Mouse (Mus musculus): ENCODE data around the gene 5530401A14Rik. TPM values are rescaled to one million over a fixed set of nuclear protein-coding genes. Genes with fewer than 3 reads are reported as not detected.

Gene 5530401A14Rik
- total and polyA plus RNA-seq, 3 experiments = not detected

GRCm38 (mm10) chr11:81897547-81898354 lies 37.3 kb downstream of the 5530401A14Rik start:
- Histone ChIP-seq H3K79me2 (ENCODE audit: control insufficient read depth, insufficient read depth, low read length, poor library complexity) (no peaks in the 10 kb centered on the region), H3K36me3 (ENCODE audit: control insufficient read depth in 1 of 2, insufficient read depth in 2 of 2, low read length in 2 of 2) (no peaks in the 10 kb centered on the region), H3K9ac (ENCODE audit: control insufficient read depth, low read depth, low read length, poor library complexity, severe bottlenecking) (no peak overlapping the region), H3K9me3 (replicated peaks; ENCODE audit: insufficient read depth, low read length) (no peaks in the 10 kb centered on the region), H3K4me1 (ENCODE audit: control insufficient read depth in 1 of 2, insufficient read depth in 2 of 2, low read length in 2 of 2) (no peaks in the 10 kb centered on the region), H3K27ac (ENCODE audit: control insufficient read depth, low read depth, low read length) (no peak overlapping the region), H3K27me3 (ENCODE audit: control insufficient read depth in 1 of 2, insufficient read depth in 2 of 2, low read length in 2 of 2) (no peaks in the 10 kb centered on the region), H3K4me3 (ENCODE audit: control insufficient read depth in 1 of 2, insufficient read depth in 1 of 2, low read depth in 2 of 2, low read length in 2 of 2) (no peak overlapping the region)
- TF ChIP-seq CTCF (IDR thresholded peaks at IDR 0.05 in 2 of 3, conservative IDR thresholded peaks at IDR 0.05 in 1 of 3; ENCODE audit: control insufficient read depth in 1 of 3, insufficient read depth in 1 of 3, low read depth in 2 of 3, low read length in 3 of 3, poor library complexity in 1 of 3, severe bottlenecking in 1 of 3) = no peak
- TF ChIP-seq USF1 (IDR thresholded peaks at IDR 0.05; ENCODE audit: low read depth, low read length) = no peak
- TF ChIP-seq NRF1 (IDR thresholded peaks at IDR 0.05; ENCODE audit: insufficient read depth, low read depth, low read length, poor library complexity, severe bottlenecking) = no peak
- no peak for TF ChIP-seq RCOR1 (IDR thresholded peaks at IDR 0.05; ENCODE audit: low read depth, low read length)
- no peak for TF ChIP-seq MAZ (IDR thresholded peaks at IDR 0.05; ENCODE audit: low read depth, low read length)
- DNase-seq (ENCODE audit: low read depth, low spot score) = no peak

- Histone ChIP-seq H3K4me3 (ENCODE audit: control insufficient read depth in 1 of 2, insufficient read depth in 1 of 2, low read depth in 2 of 2, low read length in 2 of 2) (no peak overlapping the region), H3K36me3 (ENCODE audit: control insufficient read depth in 1 of 2, insufficient read depth in 2 of 2, low read length in 2 of 2) (no peaks in the 10 kb centered on the region), H3K27me3 (ENCODE audit: control insufficient read depth in 1 of 2, insufficient read depth in 2 of 2, low read length in 2 of 2) (no peaks in the 10 kb centered on the region), H3K9ac (ENCODE audit: control insufficient read depth, low read depth, low read length, poor library complexity, severe bottlenecking) (no peak overlapping the region), H3K9me3 (replicated peaks; ENCODE audit: insufficient read depth, low read length) (no peaks in the 10 kb centered on the region), H3K27ac (ENCODE audit: control insufficient read depth, low read depth, low read length) (no peak overlapping the region), H3K79me2 (ENCODE audit: control insufficient read depth, insufficient read depth, low read length, poor library complexity) (no peaks in the 10 kb centered on the region), H3K4me1 (ENCODE audit: control insufficient read depth in 1 of 2, insufficient read depth in 2 of 2, low read length in 2 of 2) (no peaks in the 10 kb centered on the region)
- TF ChIP-seq TBP (IDR thresholded peaks at IDR 0.05; ENCODE audit: low read depth, low read length) (no peak), GABPA (IDR thresholded peaks at IDR 0.05; ENCODE audit: low read depth, low read length) (no peak), POLR2AphosphoS2 (IDR thresholded peaks at IDR 0.05; ENCODE audit: low read length) (no peak), MYB (IDR thresholded peaks at IDR 0.05; ENCODE audit: low read depth, low read length) (no peak), ETS1 (IDR thresholded peaks at IDR 0.05; ENCODE audit: low read depth, low read length) (no peak), MAFK (IDR thresholded peaks at IDR 0.05; ENCODE audit: borderline replicate concordance, low read depth, low read length) (no peak), TCF12 (IDR thresholded peaks at IDR 0.05; ENCODE audit: low read depth, low read length) (no peak), USF2 (IDR thresholded peaks at IDR 0.05; ENCODE audit: borderline replicate concordance in 1 of 2, insufficient read depth in 1 of 2, low read depth in 1 of 2, low read length in 2 of 2) (no peak), USF1 (IDR thresholded peaks at IDR 0.05; ENCODE audit: low read depth, low read length) (no peak), BHLHE40 (IDR thresholded peaks at IDR 0.05; ENCODE audit: borderline replicate concordance, low read depth, low read length) (no peak), E2F4 (IDR thresholded peaks at IDR 0.05; ENCODE audit: borderline replicate concordance, low read depth, low read length) (no peak), ZKSCAN1 (IDR thresholded peaks at IDR 0.05; ENCODE audit: low read depth, low read length) (no peak), KAT2A (conservative IDR thresholded peaks at IDR 0.05; ENCODE audit: low read depth, low read length) (no peak), POLR2AphosphoS5 (IDR thresholded peaks at IDR 0.05; ENCODE audit: borderline replicate concordance, low read depth, low read length) (no peak), ELF1 (IDR thresholded peaks at IDR 0.05; ENCODE audit: low read depth, low read length) (no peak), RCOR1 (IDR thresholded peaks at IDR 0.05; ENCODE audit: low read depth, low read length) (no peak), EP300 (IDR thresholded peaks at IDR 0.05; ENCODE audit: low read depth in 1 of 2, low read length in 2 of 2) (no peak), MYC (IDR thresholded peaks at IDR 0.05; ENCODE audit: low read depth, low read length) (no peak), UBTF (IDR thresholded peaks at IDR 0.05; ENCODE audit: borderline replicate concordance, insufficient read depth, low read depth, low read length) (no peak), ZC3H11A (IDR thresholded peaks at IDR 0.05; ENCODE audit: low read depth, low read length) (no peak)
- no peak for DNase-seq (ENCODE audit: low read depth, low spot score)
These were observed 41.8 kb downstream of the 5530401A14Rik start for GRCm38 (mm10) chr11:81902318-81902717.
